Mouse (Mus musculus) intestine, postnatal 0 days (tissue): ENCODE data around the gene 1700093K21Rik. TPM values are rescaled to one million over a fixed set of nuclear protein-coding genes. Genes with fewer than 3 reads are reported as not detected.

Source experiments
- ATAC-seq: fragments of 200-750 bp; cut with Nextera tagmentation; 2 replicates; pipeline ENCODE4 v1.8.0; 2017; ENCODE audit warnings: mild to moderate bottlenecking, moderate TSS enrichment, moderate library complexity
- H3K27ac ChIP-seq: fragments of 300-500 bp; sonication (generic); 2 replicates; pipeline ENCODE4 v1.5.1; 2014; ENCODE audit warnings: mild to moderate bottlenecking, low read depth, low read length, moderate library complexity
- H3K27me3 ChIP-seq: fragments of 300-500 bp; sonication (generic); replicated peaks from 2 replicates; pipeline ENCODE4 v1.6.1; 2014; ENCODE audit warnings: low read length, mixed read lengths; ENCODE audit not compliant: control insufficient read depth, insufficient read depth
- H3K36me3 ChIP-seq: fragments of 300-500 bp; sonication (generic); 2 replicates; pipeline ENCODE4 v1.6.1; 2014; ENCODE audit warnings: mild to moderate bottlenecking, moderate library complexity; ENCODE audit not compliant: control insufficient read depth, insufficient read depth
- H3K4me1 ChIP-seq: fragments of 300-500 bp; sonication (generic); replicated peaks from 2 replicates; pipeline ENCODE4 v1.6.1; 2014; ENCODE audit warnings: antibody characterized with exemption, low read length, mixed read lengths; ENCODE audit not compliant: control insufficient read depth, insufficient read depth
- H3K4me2 ChIP-seq: fragments of 300-500 bp; sonication (generic); replicated peaks from 2 replicates; pipeline ENCODE4 v1.6.1; 2014; ENCODE audit warnings: low read depth, mild to moderate bottlenecking, moderate library complexity
- H3K4me3 ChIP-seq: fragments of 300-500 bp; sonication (generic); 2 replicates; pipeline ENCODE4 v1.5.1; 2014; ENCODE audit warnings: low read depth, low read length
- H3K9ac ChIP-seq: fragments of 300-500 bp; sonication (generic); 2 replicates; pipeline ENCODE4 v1.6.1; 2014; ENCODE audit warnings: mild to moderate bottlenecking, low read depth, low read length
- H3K9me3 ChIP-seq: fragments of 300-500 bp; sonication (generic); 2 replicates; pipeline ENCODE4 v1.6.1; 2016; ENCODE audit warnings: mixed run types; ENCODE audit not compliant: control insufficient read depth
- CTCF ChIP-seq: sonication (generic); IDR thresholded peaks from 2 replicates; pipeline ENCODE4 v1.5.1; 2016; ENCODE audit warnings: low read depth, mild to moderate bottlenecking, control low read depth, antibody characterized with exemption, moderate library complexity
- WGBS: fragments of 180-500 bp; shearing (Covaris S2); extraction: QIAGEN DNeasy Blood & Tissue Kit; methylation state at CpG from one replicate; pipeline ENCODE4 v1.1.7; 2014; 5-methylcytosine and 5-hydroxymethylcytosine counted together
- microRNA-seq: library from miRNA; unstranded; fragments of <30 nt; microRNA quantifications from one replicate; pipeline ENCODE4, GENCODE M21; 2016
- polyA plus RNA-seq: library from polyadenylated mRNA; unstranded; fragments of >200 nt; fragmentation: Nextera tagmentation; extraction: Ambion mirVana; gene quantifications from 2 replicates; pipeline ENCODE4 v1.2.1, GENCODE M21; 2015

1700093K21Rik gene
- polyA plus RNA-seq, 1 experiment from 2014 or later: not detected

- ATAC-seq: no peak
- peaks cover 28% of the 10 kb centered on the region for H3K36me3 ChIP-seq
- 39% methylated on average over 6 of the region's 6 CpGs for WGBS
- H3K27me3 ChIP-seq: no peaks in the 10 kb centered on the region
- H3K4me2 ChIP-seq: peak overlapping the region; percentile 64
- peak overlapping the region; percentile 75 for H3K4me3 ChIP-seq
- H3K9me3 ChIP-seq: no peaks in the 10 kb centered on the region
- H3K27ac ChIP-seq: no peak overlapping the region
- H3K9ac ChIP-seq: 0 out of 2 replicates have a peak overlapping the region, but pooled peaks have one; percentile 3
- H3K4me1 ChIP-seq: 0 out of 2 replicates have a peak, but pooled peaks cover 10% of the 10 kb centered on the region
- no peak for TF ChIP-seq CTCF
These were observed 24.3 kb downstream of the 1700093K21Rik start for GRCm38 (mm10) chr11:23496661-23497060.

GRCm38 (mm10) chr11:23495231-23495630 is 25.7 kb downstream of the 1700093K21Rik start:
- H3K4me2 ChIP-seq: no peak overlapping the region
- no peak overlapping the region for H3K4me3 ChIP-seq
- no peaks in the 10 kb centered on the region for H3K9me3 ChIP-seq
- no peak for ATAC-seq
- H3K9ac ChIP-seq: no peak overlapping the region
- WGBS: 88% methylated on average over 6 of the region's 6 CpGs
- TF ChIP-seq CTCF: no peak
- H3K36me3 ChIP-seq: peaks cover 39% of the 10 kb centered on the region
- H3K27me3 ChIP-seq: no peaks in the 10 kb centered on the region
- no peak overlapping the region for H3K27ac ChIP-seq
- 0 out of 2 replicates have a peak, but pooled peaks cover 10% of the 10 kb centered on the region for H3K4me1 ChIP-seq

GRCm38 (mm10) chr11:23492048-23492790 is 28.7 kb downstream of the 1700093K21Rik start:
- Histone ChIP-seq H3K36me3 (peaks cover 68% of the 10 kb centered on the region), H3K27me3 (no peaks in the 10 kb centered on the region), H3K4me1 (0 out of 2 replicates have a peak, but pooled peaks cover 10% of the 10 kb centered on the region), H3K4me3 (no peak overlapping the region), H3K9ac (no peak overlapping the region), H3K27ac (no peak overlapping the region), H3K4me2 (no peak overlapping the region), H3K9me3 (no peaks in the 10 kb centered on the region)
- ATAC-seq: no peak
- TF ChIP-seq CTCF: no peak
- WGBS: 88% methylated on average over 4 of the region's 4 CpGs

GRCm38 (mm10) chr11:23489955-23490354 is 31.0 kb downstream of the 1700093K21Rik start:
- Histone ChIP-seq H3K4me1 (no peaks in the 10 kb centered on the region), H3K4me2 (no peak overlapping the region), H3K9ac (no peak overlapping the region), H3K36me3 (peaks cover 78% of the 10 kb centered on the region), H3K9me3 (no peaks in the 10 kb centered on the region), H3K27ac (no peak overlapping the region), H3K4me3 (no peak overlapping the region), H3K27me3 (no peaks in the 10 kb centered on the region)
- 63% methylated on average over 1 of the region's 1 CpGs for WGBS
- ATAC-seq: no peak
- no peak for TF ChIP-seq CTCF

Small RNA genes within 50 kb of the gene (microRNA-seq; reads per million reads assigned to microRNA genes)
- gene Gm47279: not detected

Other genes with a start within 250 kb of the 1700093K21Rik start
- 13.4 and 17.6 TPM in 2 replicates for gene Usp34, start 214.3 kb downstream of the 1700093K21Rik start, polyA plus RNA-seq
- gene Ahsa2, start 23.1 kb downstream of the 1700093K21Rik start, polyA plus RNA-seq: 25.7 and 26.1 TPM in 2 replicates
- 12.4 and 13.9 TPM in 2 replicates for gene 0610010F05Rik, start 112.5 kb upstream of the 1700093K21Rik start, polyA plus RNA-seq
- gene Pus10, start 144.5 kb upstream of the 1700093K21Rik start, polyA plus RNA-seq: 9.0 and 9.6 TPM in 2 replicates
- gene Pex13, start 144.8 kb upstream of the 1700093K21Rik start, polyA plus RNA-seq: 29.7 and 36.1 TPM in 2 replicates
- 0.52 and 0.58 TPM in 2 replicates for gene Rel, start 249.8 kb upstream of the 1700093K21Rik start, polyA plus RNA-seq